Mouse (Mus musculus) limb, embryonic 14.5 days (tissue): ENCODE measurements around the gene Bahd1. TPM values are rescaled to one million over a fixed set of nuclear protein-coding genes. Genes with fewer than 3 reads are reported as not detected.
A peak's percentile ranks its signal among the peaks of the same experiment; 100 is the strongest.

Source experiments
- ATAC-seq: fragments of 200-750 bp; cut with Nextera tagmentation; 2 replicates; pipeline ENCODE4 v1.8.0; 2017; ENCODE audit warnings: low read depth, moderate number of reproducible peaks, moderate TSS enrichment; ENCODE audit not compliant: low FRiP score
- DNase-seq: peaks from one replicate; pipeline ENCODE4 v3.0.0-alpha.2; 2015; ENCODE audit warnings: low spot score
- H3K27ac ChIP-seq: fragments of 300-500 bp; sonication (generic); replicated peaks from 2 replicates; pipeline ENCODE4 v1.5.1; 2014; ENCODE audit warnings: low read depth, mild to moderate bottlenecking, low read length, moderate library complexity, mixed read lengths
- H3K27me3 ChIP-seq: fragments of 300-500 bp; sonication (generic); 2 replicates; pipeline ENCODE4 v1.6.1; 2014; ENCODE audit warnings: low read length, mixed read lengths; ENCODE audit not compliant: control insufficient read depth, insufficient read depth
- H3K36me3 ChIP-seq: fragments of 300-500 bp; sonication (generic); 2 replicates; pipeline ENCODE4 v1.6.1; 2014; ENCODE audit warnings: mild to moderate bottlenecking, low read length, moderate library complexity, mixed read lengths; ENCODE audit not compliant: control insufficient read depth, insufficient read depth
- H3K4me1 ChIP-seq: fragments of 300-500 bp; sonication (generic); 2 replicates; pipeline ENCODE4 v1.6.1; 2014; ENCODE audit warnings: antibody characterized with exemption, low read length, mixed read lengths; ENCODE audit not compliant: control insufficient read depth, insufficient read depth
- H3K4me2 ChIP-seq: fragments of 300-500 bp; sonication (generic); replicated peaks from 2 replicates; pipeline ENCODE4 v1.6.1; 2014; ENCODE audit warnings: low read depth, mild to moderate bottlenecking, low read length, moderate library complexity; ENCODE audit not compliant: severe bottlenecking
- H3K4me3 ChIP-seq: fragments of 300-500 bp; sonication (generic); replicated peaks from 2 replicates; pipeline ENCODE4 v1.5.1; 2014; ENCODE audit warnings: low read length
- H3K9ac ChIP-seq: fragments of 300-500 bp; sonication (generic); 2 replicates; pipeline ENCODE4 v1.6.1; 2014; ENCODE audit warnings: mild to moderate bottlenecking, low read depth, low read length, moderate library complexity; ENCODE audit not compliant: severe bottlenecking
- H3K9me3 ChIP-seq: fragments of 300-500 bp; sonication (generic); 2 replicates; pipeline ENCODE4 v1.6.1; 2016; ENCODE audit warnings: low read length; ENCODE audit not compliant: control insufficient read depth
- POLR2A ChIP-seq: fragments of 200-500 bp; IDR thresholded peaks from 2 replicates; pipeline ENCODE4 v1.8.0; 2012; ENCODE audit warnings: inconsistent platforms, mild to moderate bottlenecking, moderate library complexity, borderline replicate concordance; ENCODE audit not compliant: insufficient read depth, insufficient read length; ENCODE audit errors: extremely low read depth
- WGBS: fragments of 180-500 bp; shearing (Covaris S2); extraction: QIAGEN DNeasy Blood & Tissue Kit; methylation state at CpG from one replicate; pipeline ENCODE4 v1.1.7; 2014; 5-methylcytosine and 5-hydroxymethylcytosine counted together
- polyA plus RNA-seq, 2 experiments: library from polyadenylated mRNA; depleted of rRNA in 1 of 2; stranded (reverse) in 1 of 2; unstranded in 1 of 2; fragments of >200 nt; fragmentation: Nextera tagmentation in 1 of 2; extraction: Ambion mirVana in 1 of 2; gene quantifications; 2 replicates each; pipeline versions ENCODE4 v1.2.1 to v1.2.3; 2012 to 2014

Bahd1 gene
- polyA plus RNA-seq, 2 experiments = 1.5 to 14.1 TPM

DNA sequence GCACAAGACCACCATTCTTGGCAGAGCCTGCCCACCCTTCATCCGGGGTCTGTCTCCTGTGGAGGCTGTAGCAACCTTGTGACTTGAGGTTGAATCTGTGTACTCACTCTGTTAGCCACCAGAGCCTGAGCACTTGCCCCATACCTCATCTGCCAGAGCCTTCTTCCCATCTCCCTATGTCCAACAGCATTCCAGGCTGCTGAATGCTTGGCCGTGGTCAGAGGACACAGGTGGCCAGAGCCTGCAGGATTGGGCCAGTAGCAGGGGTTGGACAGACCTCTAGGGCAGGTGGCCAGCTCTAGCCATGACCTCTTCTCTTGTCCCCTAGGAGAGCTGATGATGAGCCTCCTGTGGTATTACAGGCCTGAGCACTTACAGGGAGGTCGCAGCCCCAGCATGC lies 20.3 kb downstream of the Bahd1 start:
- Histone ChIP-seq H3K9me3 (no peaks in the 10 kb centered on the region), H3K4me1 (peaks cover 13% of the 10 kb centered on the region), H3K27me3 (no peaks in the 10 kb centered on the region), H3K27ac (no peak overlapping the region), H3K4me3 (no peak overlapping the region), H3K4me2 (no peak overlapping the region), H3K9ac (no peak overlapping the region), H3K36me3 (peaks cover 41% of the 10 kb centered on the region)
- no peak for TF ChIP-seq POLR2A
- WGBS = 71% methylated on average over 3 of the region's 3 CpGs
- DNase-seq (no peak), ATAC-seq (no peak)

- Histone ChIP-seq H3K36me3 (peaks cover 16% of the 10 kb centered on the region), H3K9me3 (no peaks in the 10 kb centered on the region), H3K27ac (no peak overlapping the region), H3K9ac (peak overlapping the region; percentile 84), H3K4me1 (peaks cover 12% of the 10 kb centered on the region), H3K27me3 (no peaks in the 10 kb centered on the region), H3K4me2 (peak overlapping the region; percentile 93), H3K4me3 (peak overlapping the region; percentile 87)
- DNase-seq (no peak), ATAC-seq (peak; percentile 49)
- 0% methylated on average over 6 of the region's 6 CpGs for WGBS
- TF ChIP-seq POLR2A = no peak
Measured at GRCm38 (mm10) chr2:118925952-118926351, 25.8 kb downstream of the Bahd1 start.

DNA sequence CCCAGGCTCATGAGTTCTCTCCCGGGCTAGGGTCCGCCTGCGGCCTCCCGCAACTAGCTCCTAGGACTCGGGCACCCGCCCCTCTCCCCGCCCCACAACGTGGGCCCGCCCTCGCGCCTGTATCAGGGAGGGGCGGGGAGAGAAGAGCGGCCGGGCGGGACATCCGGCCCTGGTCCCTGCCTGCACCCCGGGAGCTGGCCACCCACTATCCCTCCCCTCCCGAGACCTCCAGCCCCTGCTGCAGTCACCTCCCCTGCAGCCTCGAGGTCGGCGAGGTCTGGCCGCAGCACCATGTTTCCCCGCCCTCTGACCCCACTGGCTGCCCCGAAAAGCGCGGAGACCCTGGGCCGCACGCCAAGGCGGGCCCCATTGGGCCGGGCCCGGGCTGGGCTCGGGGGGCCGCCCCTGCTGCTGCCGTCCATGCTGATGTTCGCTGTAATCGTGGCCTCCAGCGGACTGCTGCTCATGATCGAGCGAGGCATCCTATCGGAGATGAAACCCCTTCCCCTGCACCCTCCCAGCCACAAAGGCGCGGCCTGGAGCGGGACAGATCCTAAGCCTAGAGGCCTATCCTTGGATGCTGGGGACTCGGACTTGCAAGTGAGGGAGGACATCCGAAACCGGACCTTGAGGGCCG lies 26.3 kb downstream of the Bahd1 start, which contains the start of gene Chst14:
TSS of gene Chst14 (plus strand) at position 136 of the 637 bp plus-strand sequence.
- WGBS = under 1% methylated on average over 36 of the region's 47 CpGs
- Histone ChIP-seq H3K4me1 (peaks cover 12% of the 10 kb centered on the region), H3K9ac (peak within 1 kb of the TSS; percentile 84), H3K4me3 (peak within 1 kb of the TSS; percentile 87), H3K27me3 (no peaks in the 10 kb centered on the region), H3K27ac (peak within 1 kb of the TSS; percentile 58), H3K9me3 (no peaks in the 10 kb centered on the region), H3K36me3 (peaks cover 12% of the 10 kb centered on the region), H3K4me2 (peak within 1 kb of the TSS; percentile 93)
- peak; percentile 92 for ATAC-seq
- peak; percentile 79 for DNase-seq
- TF ChIP-seq POLR2A = 0 out of 2 replicates have a peak, but pooled peaks have one; percentile 71

GRCm38 (mm10) chr2:118926998-118927739 lies 27.0 kb downstream of the Bahd1 start:
- no peak for TF ChIP-seq POLR2A
- H3K9me3 ChIP-seq = no peaks in the 10 kb centered on the region
- H3K4me2 ChIP-seq = peak overlapping the region; percentile 93
- peak overlapping the region; percentile 87 for H3K4me3 ChIP-seq
- peaks cover 12% of the 10 kb centered on the region for H3K4me1 ChIP-seq
- peak overlapping the region; percentile 58 for H3K27ac ChIP-seq
- ATAC-seq (no peak), DNase-seq (no peak)
- peak overlapping the region; percentile 84 for H3K9ac ChIP-seq
- H3K27me3 ChIP-seq = no peaks in the 10 kb centered on the region
- peaks cover 12% of the 10 kb centered on the region for H3K36me3 ChIP-seq
- 22% methylated on average over 31 of the region's 31 CpGs for WGBS

GRCm38 (mm10) chr2:118941341-118941740 lies 41.2 kb downstream of the Bahd1 start:
- WGBS = 76% methylated on average over 7 of the region's 7 CpGs

More at GRCm38 (mm10) chr2:118941341-118941740, 41.2 kb downstream of the Bahd1 start:
- TF ChIP-seq POLR2A = no peak
- Histone ChIP-seq H3K27ac (no peak overlapping the region), H3K4me1 (0 out of 2 replicates have a peak, but pooled peaks cover 3% of the 10 kb centered on the region), H3K9me3 (no peaks in the 10 kb centered on the region), H3K9ac (no peak overlapping the region), H3K27me3 (no peaks in the 10 kb centered on the region), H3K4me2 (no peak overlapping the region), H3K36me3 (no peaks in the 10 kb centered on the region), H3K4me3 (no peak overlapping the region)
- ATAC-seq = no peak
- DNase-seq = no peak
